Mouse (Mus musculus) gastrocnemius, postnatal 4 days (tissue): ENCODE measurements around the gene Nhsl2. TPM values are rescaled to one million over a fixed set of nuclear protein-coding genes. Genes with fewer than 3 reads are reported as not detected.

ENCODE experiments used
- DNase-seq, 2 experiments: peaks; one replicate each; pipeline ENCODE4 v3.0.0; 2021 to 2022; ENCODE audit warnings: low spot score in 2 of 2, mixed read lengths in 2 of 2
- total RNA-seq, 2 experiments: library from RNA; stranded (reverse); gene quantifications; 2 replicates each; pipeline ENCODE4 v1.2.3; 2021

Gene Nhsl2
- total RNA-seq, 2 experiments from 2014 or later = 12.5 to 13.0 TPM

DNA sequence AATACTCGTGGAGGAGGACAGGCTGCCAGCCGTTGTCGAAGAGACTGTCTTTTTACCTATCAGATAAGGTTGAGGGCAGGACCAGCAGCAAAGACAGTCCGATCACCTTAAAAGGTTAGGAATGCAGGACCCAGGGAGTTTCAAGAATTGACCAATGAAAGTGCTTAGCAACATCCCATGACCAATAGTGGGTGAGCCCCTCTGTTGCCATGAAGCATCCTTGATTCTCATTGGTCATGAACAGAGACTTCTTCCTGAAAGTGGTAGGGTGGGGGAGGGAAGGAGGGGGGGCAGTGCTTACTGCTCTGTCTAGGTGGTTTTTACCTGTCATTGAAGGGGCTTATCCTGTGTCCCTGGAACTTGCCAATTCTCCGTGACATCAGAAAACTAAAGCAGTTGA, 130.1 kb downstream of the Nhsl2 start:
- DNase-seq = no peak

DNA sequence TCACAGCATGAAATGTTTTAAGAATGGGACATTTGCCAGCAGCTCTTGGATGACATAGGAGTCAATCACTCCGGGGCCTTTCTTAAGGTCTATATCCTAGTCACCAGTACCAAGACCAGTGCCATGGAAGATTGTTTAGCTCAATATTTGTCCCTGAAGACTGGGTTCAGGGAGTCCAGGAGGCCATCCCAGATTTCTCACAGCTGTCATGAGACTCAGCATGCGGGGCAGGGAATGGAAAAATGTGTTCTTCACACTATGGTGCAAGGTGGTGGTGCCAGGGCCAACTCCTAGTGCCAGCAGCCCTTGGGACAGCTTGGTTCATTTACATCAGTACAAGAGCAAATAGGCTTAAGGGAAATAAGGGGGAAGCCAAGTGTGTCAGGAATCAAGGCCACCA, 131.4 kb downstream of the Nhsl2 start:
- no peak for DNase-seq

DNA sequence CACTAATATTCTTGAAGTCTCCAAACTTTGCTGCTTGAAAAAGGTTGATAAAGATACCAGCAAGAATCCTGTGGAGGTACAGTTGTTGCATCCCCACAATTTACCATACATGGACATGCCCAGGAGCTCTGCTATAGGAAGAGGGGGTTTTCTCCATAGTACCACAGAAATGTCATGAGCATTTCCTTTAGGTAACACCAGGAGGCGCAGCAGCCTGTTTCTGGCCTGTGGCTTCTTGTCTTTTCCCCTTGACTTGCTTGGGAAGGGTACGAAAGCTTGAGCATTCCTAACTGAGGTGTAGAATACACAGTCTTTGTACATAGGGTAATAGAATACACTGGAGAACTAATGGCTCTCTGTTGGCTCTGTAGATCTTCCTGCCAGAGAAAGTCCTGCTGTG, 132.3 kb downstream of the Nhsl2 start:
- no peak for DNase-seq

DNA sequence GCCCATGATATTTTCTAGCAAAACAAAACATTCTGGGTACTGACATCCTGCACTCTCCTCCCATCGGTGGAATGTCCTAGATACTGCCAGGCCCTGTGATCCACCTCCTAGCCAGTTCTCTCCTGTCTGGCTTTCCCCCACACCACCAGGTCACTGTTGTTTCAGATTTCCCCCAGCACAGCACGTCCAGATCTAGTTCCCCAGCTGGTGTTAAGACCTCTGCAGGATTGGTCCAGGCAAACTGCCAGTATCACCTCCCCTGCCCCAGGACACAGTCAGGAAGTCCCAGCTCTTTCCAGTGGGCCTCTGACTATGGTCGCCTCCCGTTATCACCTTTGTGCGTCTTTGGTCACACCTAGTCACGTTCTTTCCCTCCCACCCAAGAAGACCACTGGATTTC, 134.5 kb downstream of the Nhsl2 start:
- DNase-seq = no peak

DNA sequence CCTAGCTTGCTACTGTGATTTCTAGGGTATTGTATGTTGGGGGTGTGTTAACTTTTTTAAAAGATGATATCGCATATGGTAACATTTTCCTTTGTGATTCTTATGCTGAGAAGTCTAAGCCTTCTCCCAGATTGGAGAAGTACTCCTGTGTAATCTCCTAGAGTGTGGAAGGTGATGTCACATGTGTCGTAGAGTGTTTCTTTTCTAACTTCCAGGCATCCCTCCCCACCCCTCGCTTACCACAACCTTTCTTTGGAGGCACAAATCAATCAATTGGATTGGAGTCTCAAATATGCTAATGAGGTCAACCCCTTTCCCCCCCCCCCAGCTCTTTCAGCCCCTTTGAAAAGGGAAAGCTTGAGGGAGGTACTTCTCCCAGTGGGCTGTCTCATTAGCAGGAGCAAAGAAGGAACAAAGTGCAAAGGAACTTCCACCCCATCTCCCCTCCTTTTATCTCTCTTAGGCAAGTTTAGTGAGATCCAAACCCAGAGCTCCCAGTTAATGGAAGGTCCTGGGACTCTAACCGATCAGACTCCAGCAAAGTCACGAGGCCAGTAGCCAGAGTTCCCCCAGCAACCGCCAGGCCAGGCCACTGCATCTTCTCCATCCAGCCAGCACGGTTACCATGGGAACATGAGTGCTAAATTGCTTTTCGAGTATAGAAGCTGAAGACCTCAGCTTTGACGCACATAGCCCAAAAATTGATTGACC, 137.6 kb downstream of the Nhsl2 start:
- no peak for DNase-seq

DNA sequence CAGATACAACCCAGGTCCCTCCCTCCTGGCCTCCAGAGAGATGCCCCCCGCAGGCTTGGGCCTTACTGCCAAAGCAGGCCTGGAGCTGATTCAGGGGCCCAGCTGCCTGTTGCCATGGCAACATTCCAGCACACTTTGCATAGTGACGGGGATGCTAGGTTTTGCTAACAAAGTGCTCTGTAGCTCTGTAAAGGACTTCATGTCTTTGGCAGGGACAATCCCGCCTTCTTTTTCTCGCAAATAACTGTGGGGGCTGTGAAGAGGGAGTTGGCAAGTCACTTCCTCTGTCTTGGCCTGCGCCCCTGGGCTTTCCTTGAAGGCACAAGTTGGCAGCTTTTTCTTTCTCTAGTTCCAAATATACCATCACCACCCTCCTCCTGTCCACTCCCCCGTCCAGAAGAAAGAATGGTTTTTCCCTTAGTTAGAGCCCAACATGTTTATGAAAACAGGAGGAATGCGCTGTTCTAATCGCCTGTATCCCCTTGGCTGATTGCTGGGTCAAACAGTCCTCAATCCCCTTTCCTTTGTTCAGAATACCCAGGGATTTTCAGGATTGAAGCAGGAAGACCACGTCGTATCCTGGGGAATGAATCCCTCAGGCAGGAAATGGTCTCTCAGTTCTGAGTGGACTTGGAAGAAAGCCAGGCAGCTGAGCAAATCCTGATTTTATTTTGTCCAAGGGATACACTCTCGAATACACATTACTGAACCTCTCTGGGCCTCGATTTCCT, 144.8 kb downstream of the Nhsl2 start:
- peak in 1 of 2 experiments; percentile 36 for DNase-seq

DNA sequence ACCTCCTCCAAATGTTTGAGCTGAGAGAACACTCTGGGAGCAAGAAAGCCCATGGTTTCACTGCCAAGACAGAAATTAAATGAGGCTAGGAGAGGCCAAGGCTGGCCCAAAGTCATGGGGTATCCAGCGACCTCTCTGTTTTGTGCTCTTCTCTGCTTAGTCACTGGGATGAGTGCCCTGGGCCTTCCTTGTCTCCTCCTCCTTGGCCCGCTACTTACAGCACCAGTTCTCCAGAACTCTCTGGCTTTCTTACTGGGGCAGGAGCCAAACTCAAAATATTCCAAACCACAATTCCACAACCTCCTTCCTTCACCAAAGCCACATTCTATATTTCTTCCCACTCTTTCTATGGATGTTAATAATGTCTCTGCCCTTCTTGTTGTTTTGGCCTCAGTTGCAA, 147.5 kb downstream of the Nhsl2 start:
- DNase-seq = no peak

DNA sequence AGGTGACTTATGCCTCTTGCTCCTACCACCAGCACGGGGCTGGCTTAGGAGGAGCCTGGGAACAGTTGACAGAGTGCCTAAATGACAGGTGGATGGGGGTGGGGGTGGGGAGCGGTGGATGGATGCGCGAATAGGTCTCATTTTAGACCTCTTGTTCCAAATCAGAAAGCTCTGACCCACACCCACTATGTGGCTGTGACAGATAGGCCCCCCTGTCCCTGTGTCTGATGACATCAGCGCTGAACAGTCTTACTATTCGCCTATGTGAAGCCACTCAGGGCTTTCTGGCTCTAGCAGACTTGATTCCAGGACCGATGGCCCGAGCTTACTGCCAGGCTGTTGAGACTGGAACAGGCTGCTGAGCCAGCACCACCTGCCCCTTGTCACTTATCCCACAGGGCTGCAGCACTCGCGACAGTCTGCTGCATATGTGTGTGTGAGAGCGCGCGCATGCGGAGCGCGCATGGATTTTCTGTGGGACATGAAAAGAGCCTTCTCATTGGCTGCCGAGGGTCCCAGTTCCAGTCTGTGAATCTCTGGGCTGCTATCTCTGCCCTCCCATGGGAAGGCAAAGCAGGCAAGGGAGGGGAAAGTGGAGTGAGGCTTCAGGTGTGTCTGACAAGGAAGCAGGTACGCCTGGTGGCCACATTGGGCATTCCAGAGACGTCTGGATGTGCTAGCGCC, 154.6 kb downstream of the Nhsl2 start:
- peak in 1 of 2 experiments; percentile 11 for DNase-seq

DNA sequence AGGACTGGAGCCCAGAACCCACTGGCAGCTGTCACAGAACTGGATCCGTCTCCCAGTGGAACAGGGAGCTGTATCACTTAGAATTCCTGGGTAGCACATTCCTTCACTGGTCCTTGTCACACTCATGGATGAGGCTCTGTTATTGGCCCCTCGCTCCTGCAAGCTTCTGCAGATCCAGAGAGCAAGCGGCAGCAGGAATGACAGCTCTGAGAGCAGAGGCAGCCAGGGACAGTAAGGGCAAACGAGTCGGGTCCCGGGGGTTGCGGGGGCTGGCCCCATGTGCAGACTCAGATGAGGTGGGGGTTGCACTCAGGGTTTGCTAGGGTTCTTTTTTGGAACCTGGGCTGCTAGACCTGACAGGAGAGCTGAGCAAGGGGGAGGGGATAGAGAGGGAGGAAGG, 155.2 kb downstream of the Nhsl2 start:
- peak in 1 of 2 experiments; percentile 10 for DNase-seq

DNA sequence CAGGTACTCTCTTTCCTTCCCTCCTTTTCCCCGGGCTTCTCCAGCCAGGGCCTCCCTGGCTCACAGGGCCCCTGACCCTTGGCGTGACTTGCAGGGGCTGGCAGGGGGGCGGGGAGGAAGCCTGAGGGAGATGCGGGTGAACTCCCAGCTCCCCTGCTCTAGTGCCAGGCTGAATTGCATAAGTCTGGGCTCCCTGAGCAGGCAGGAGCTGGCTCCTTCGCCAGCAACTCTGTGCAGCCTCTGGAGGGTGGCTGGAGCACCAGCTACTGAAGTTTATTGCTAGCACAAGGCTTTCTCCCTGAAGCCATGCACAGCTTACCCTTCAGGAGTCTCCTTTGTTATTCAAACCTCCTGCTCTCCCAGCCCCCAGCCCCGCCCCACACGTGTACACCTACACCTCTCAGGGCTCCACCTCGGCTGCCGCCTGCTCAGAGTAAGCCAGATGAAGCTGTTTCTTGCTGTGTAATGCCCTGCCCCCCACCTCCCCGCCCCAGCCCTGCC, 156.0 kb downstream of the Nhsl2 start:
- DNase-seq = no peak

DNA sequence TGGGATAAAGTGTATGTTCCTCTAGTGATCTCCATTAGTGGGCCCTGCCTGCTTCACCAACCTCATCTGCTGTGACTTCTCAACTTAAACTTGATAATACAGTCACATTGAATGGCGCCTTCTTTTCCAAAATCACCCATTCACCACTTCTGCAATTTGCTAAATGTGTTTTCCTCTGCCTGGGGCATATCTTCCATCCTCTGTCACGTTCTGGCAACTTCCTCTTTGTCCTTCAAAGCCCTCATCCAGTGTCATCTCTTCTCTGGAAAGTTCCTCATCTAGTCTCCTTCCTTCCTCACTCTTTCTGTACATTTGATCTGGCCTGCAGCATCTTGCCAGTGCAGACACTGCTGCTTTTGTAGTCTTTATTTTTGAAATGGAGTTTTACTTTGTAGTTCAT, 158.8 kb downstream of the Nhsl2 start:
- DNase-seq = no peak

DNA sequence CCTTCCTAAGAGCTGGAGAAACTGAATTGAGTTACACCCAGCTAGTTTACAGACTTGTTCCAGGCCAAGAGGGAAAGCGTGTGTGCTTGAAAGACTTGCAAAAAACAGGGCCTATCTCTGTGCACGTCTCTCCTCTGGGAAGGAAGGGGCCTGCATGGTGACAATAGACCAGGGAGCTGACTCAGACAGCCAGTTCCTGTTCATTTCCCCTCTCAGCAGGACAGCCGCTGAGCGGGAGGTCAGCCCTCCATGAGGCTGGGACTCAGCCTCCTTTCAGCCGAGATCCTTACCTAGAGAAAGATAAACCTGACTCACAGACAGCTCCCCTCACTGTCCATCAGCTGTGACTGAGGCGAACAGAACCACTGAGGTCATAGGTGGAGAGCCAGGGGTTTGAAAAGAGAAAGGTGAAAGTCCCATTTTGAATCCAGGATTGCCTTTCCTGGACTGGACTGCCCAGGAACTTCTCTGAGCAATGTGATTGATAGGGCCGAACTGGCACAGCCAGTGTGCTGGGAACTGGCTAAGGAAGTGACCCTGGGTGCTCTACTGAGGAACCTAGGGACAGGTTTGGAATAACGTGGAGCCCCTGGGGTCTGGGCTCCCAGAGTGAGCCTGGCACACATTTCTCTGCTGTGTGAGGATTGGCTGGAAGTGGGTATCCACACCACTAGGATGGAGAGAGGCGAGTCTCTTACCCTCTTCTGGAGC, 168.2 kb downstream of the Nhsl2 start:
- no peak for DNase-seq

DNA sequence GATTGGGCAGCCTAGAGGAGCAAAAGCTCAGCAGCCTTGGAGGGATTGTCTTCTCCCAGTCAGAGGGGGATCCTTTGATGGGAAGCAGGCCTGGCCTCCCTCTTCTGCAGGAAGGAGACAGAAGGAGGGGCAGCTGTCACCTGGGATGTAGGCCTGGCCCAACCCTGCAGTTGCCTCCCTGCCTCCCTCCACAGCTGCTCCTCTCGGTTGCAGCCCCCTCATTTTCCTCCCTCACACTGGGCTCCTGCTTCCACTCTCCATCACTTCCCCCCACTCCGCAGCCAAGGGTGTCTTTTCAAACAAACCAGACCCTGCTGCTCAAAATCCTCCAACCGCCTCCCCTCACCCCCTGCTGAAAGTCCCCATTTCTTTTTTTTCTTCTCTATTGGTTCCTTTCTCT, 169.7 kb downstream of the Nhsl2 start:
- DNase-seq = no peak

DNA sequence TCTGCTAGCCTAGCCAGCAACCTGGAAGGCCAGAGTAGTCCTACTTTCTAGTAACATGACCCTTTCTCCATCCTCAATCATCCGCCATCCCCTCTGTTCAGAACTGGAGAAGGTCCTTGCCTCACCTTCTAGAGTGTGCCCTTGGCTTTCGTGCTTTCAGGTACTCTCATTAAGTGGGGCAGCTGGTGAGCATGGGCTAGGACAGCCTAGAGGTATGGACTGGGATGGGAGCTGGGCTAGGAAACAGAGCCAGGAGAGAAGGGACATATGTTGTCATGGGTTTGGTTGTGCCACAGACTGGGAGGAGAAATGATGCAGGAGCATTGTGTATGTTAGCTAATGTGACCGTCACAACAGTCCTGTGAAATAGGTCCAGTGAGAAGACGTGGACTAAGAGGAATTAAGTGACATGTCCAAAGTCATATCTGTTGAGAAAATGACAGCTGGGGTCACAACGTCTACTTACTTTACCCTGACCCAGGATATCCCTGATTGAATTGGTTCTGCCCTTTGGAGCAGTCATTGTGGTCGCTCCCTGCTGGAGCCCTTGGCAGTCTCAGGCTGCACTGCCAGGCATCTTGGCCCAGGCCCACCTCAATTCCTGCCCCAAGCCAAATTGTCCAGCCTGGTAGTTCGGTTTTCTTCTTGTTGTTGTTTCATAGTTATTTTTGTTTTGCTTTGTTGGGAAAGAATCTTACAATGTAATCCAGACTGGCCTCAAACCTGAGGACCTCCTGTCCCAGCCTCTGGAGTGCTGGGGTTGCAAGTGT, 170.5 kb downstream of the Nhsl2 start:
- DNase-seq = no peak

DNA sequence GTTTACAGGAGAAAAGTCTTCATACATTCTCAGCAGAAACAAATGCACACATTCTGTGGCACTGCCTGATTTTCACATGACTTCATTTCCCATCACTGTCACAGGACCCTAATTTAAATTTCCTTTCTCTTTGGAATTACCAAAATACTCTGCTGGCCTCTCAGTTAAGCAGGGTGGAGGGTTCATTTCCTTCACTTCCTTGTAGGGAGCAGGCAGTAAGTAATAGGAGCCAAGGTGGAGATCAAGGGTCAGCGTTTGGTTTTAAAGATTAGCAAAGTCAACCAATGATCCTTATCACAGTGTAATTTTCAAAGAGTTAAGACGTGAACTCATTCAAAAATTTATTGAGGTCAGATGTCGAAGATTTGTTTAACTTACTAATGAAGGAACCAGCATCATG, 175.8 kb downstream of the Nhsl2 start:
- DNase-seq = no peak

DNA sequence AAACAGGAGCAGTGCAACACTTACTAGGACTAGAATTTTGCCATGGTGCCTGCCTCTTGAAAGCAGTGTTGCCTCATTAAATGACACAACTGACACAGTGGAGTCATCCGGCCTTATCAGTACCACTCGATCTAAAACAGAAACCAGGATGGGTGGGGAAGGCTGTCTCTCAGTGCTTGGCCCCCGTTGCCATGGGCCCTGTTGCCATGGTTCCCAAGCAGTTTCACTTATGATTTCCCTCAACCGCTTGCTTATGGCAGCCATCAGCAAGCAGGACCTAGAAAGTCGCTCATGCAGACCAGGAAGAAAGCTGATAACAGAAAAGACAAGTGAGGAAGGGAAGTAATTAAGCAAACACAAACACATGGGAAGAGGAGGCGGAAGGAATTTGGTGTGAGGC, 182.7 kb downstream of the Nhsl2 start:
- no peak for DNase-seq

DNA sequence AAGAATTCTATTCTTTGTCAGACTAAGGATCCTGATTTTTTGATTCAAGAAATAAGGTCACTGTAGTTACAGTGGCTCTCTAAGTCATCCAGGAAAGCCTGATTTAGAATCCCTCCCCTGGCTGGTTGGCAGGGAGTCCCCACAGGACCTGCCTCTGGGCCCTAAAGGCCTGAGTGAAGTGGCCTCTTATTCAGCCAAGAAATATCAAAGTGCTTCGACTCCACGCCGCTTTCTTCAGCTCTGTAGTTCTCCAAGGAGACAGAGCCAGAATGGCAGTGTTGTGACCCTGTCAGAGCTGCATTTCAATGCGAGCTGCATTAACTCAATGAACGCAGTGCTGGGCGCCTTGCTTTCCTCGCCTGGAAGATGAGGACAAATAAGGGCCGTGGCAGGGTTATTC, 183.2 kb downstream of the Nhsl2 start:
- no peak for DNase-seq

DNA sequence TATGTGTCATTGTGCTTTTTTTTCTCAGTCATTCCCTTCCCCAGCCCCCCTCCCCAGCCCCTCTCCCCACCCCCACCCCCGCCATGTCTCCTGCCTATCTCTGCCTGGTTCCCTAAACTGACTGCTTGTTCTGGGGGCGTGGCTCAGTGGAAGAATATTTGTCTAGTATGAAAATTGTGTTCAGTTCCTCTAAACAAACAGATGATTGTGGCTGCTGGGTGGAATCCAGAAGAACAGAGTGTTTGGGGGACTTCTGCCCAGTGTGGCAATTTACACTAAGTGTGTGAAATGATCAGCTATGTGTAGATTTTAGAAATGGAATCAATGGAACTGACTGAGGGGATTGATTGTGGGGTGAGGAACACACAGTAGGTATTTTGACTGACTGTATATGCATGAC, 184.4 kb downstream of the Nhsl2 start:
- no peak for DNase-seq

DNA sequence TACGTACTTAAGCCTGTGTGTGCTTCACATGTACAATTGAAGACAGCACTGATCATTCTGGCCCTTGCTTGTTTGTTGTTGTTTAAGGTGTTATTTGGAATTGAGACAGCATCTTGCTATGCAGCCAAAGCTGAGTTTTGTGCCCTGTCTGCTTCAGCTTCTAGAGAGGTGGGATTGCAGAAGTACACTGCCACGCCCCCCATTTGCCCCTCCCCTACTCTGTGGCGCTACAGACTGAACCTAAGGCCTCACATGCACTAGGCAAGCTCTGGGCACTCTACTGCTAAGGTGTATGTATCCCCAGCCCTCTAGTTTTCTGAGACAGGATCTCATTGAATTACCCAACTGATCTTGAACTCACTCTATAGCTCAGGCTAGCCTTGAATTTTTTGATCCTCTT, 186.5 kb downstream of the Nhsl2 start:
- no peak for DNase-seq

DNA sequence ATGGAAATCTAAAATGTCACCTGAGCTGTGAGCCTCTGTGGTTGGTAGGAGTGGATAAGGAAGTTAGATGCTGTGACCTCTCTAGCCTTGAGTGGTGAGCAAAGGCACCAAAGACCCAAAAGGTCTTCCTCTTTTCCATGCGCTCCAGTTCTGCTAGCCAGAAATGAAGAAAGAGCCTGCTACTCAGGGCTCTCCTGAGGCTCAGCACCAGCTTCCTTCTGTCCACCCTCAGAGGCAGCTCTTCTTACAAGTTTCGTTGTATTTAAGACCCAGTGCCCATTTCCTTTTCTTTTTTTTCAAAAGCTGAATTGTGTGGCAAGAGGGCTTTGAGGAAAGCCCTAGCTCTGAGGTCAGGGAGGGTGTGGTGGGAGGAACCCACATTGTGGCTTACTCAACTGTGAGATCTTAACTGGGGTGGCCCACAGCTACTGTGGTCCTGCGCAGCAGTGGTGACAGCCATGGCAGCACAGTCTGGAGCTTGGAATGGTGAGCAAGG, 187.7 kb downstream of the Nhsl2 start:
- DNase-seq = no peak

DNA sequence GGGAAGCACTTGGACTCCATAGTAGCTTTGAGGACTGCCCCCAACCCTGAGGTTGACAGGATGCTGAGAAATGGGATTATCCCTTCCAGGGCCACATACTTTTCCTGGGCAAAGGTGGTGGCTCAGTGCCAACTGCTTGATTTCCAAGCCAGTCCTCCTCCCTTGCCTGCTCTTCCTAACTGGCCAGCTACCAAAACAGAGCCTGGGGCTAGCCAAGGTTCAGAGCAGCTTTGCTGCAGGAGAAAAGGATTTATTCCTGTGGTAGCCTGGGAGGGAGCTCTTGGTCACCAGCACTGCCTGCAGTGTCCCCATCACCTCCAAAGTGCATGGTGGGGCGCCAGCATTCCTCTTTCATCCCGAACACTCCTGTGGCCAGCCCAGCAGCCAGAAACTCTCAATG, 188.3 kb downstream of the Nhsl2 start:
- DNase-seq = peak in 1 of 2 experiments; percentile 16
